Comparison of ENCODE assay signal across 8 mouse cellular contexts in genomic region chrY:897393-898227, GRCm38 (mm10). TPM values are rescaled to one million over a fixed set of nuclear protein-coding genes. Genes with fewer than 3 reads are reported as not detected.
DNase-seq lines count a peak whose midpoint lies in the region; ATAC-seq lines count a peak whose summit lies in the region.

Kdm5d (plus strand) TSS chrY:897788.

- DNase-seq in cerebellum, adult 9-11 months = peak; percentile 50
- no peak for DNase-seq in cerebellum, adult 11 months
- no peak for DNase-seq in liver, embryonic 11.5 days (ENCODE audit: low spot score)
- DNase-seq in testis, postnatal 14 days (ENCODE audit: low spot score) = peak; percentile 52

- no peaks in the 10 kb centered on the region for H3K4me1 ChIP-seq in brown adipose tissue, adult 24 weeks (ENCODE audit: control insufficient read depth, insufficient read depth, insufficient read length, low read length)
- no peaks in the 10 kb centered on the region for H3K4me1 ChIP-seq in forebrain, embryonic 13.5 days
- no peaks in the 10 kb centered on the region for H3K4me1 ChIP-seq in hindbrain, embryonic 15.5 days (replicated peaks)
- H3K4me1 ChIP-seq in liver, embryonic 11.5 days (replicated peaks; ENCODE audit: control insufficient read depth, insufficient read depth, low read length) = no peaks in the 10 kb centered on the region

- peak within 1 kb of the TSS; percentile 49 for H3K4me2 ChIP-seq in forebrain, embryonic 13.5 days
- peak within 1 kb of the TSS; percentile 42 for H3K4me2 ChIP-seq in hindbrain, embryonic 15.5 days
- peak within 1 kb of the TSS; percentile 43 for H3K4me2 ChIP-seq in liver, embryonic 11.5 days

- under 1% methylated on average over 32 of the region's 34 CpGs for WGBS in forebrain, embryonic 13.5 days
- 0% methylated on average over 34 of the region's 34 CpGs for WGBS in hindbrain, embryonic 15.5 days
- WGBS in liver, embryonic 11.5 days = 5% methylated on average over 34 of the region's 34 CpGs

- H3K27ac ChIP-seq in brown adipose tissue, adult 24 weeks (replicated peaks; ENCODE audit: low read depth, low read length) = peak within 1 kb of the TSS; percentile 93
- H3K27ac ChIP-seq in forebrain, embryonic 13.5 days = no peak within 1 kb of the TSS
- H3K27ac ChIP-seq in hindbrain, embryonic 15.5 days (replicated peaks) = 0 out of 2 replicates have a peak within 1 kb of the TSS, but pooled peaks have one; percentile 38
- no peak within 1 kb of the TSS for H3K27ac ChIP-seq in liver, embryonic 11.5 days (ENCODE audit: low read depth, low read length)

- no peak; the same call in 1 of the 2 replicates for ATAC-seq in forebrain, embryonic 13.5 days
- ATAC-seq in hindbrain, embryonic 15.5 days (ENCODE audit: low FRiP score, low read depth) = no peak
- no peak; the same call in 1 of the 2 replicates for ATAC-seq in liver, embryonic 11.5 days (replicated peaks; ENCODE audit: low FRiP score)
- ATAC-seq in monocyte, adult 5-6 weeks (replicated peaks; ENCODE audit: insufficient number of reproducible peaks, low FRiP score, low TSS enrichment, poor library complexity, severe bottlenecking) = 0 out of 2 replicates have a peak, but pooled peaks have one; percentile 59

- H3K9me3 ChIP-seq in forebrain, embryonic 13.5 days (replicated peaks) = no peaks in the 10 kb centered on the region
- no peaks in the 10 kb centered on the region for H3K9me3 ChIP-seq in hindbrain, embryonic 15.5 days
- H3K9me3 ChIP-seq in liver, embryonic 11.5 days (ENCODE audit: control insufficient read depth, low read length) = no peaks in the 10 kb centered on the region

- 0 out of 2 replicates have a peak within 1 kb of the TSS, but pooled peaks have one; percentile 21 for H3K9ac ChIP-seq in forebrain, embryonic 13.5 days
- H3K9ac ChIP-seq in hindbrain, embryonic 15.5 days = peak within 1 kb of the TSS; percentile 13; the same call in 1 of the 2 replicates
- 0 out of 2 replicates have a peak within 1 kb of the TSS, but pooled peaks have one; percentile 46 for H3K9ac ChIP-seq in liver, embryonic 11.5 days (ENCODE audit: low read depth, low read length)

- H3K27me3 ChIP-seq in forebrain, embryonic 13.5 days = no peaks in the 10 kb centered on the region
- no peaks in the 10 kb centered on the region for H3K27me3 ChIP-seq in hindbrain, embryonic 15.5 days
- H3K27me3 ChIP-seq in liver, embryonic 11.5 days (replicated peaks; ENCODE audit: control insufficient read depth, insufficient read depth, low read length) = no peaks in the 10 kb centered on the region

- H3K4me3 ChIP-seq in brown adipose tissue, adult 24 weeks (ENCODE audit: insufficient read depth, low read depth, low read length) = peak within 1 kb of the TSS; percentile 92
- H3K4me3 ChIP-seq in forebrain, embryonic 13.5 days = peak within 1 kb of the TSS; percentile 41
- H3K4me3 ChIP-seq in hindbrain, embryonic 15.5 days = peak within 1 kb of the TSS; percentile 42
- peak within 1 kb of the TSS; percentile 47 for H3K4me3 ChIP-seq in liver, embryonic 11.5 days (ENCODE audit: low read depth, low read length)

- H3K36me3 ChIP-seq in forebrain, embryonic 13.5 days (ENCODE audit: poor library complexity, severe bottlenecking) = no peaks in the 10 kb centered on the region
- no peaks in the 10 kb centered on the region for H3K36me3 ChIP-seq in hindbrain, embryonic 15.5 days
- H3K36me3 ChIP-seq in liver, embryonic 11.5 days (ENCODE audit: control insufficient read depth, insufficient read depth, low read length) = no peaks in the 10 kb centered on the region

RNA-seq across cellular contexts. Expression of gene Kdm5d, which starts in this region (rescaled TPM):
- 5.8 and 7.7 TPM in 2 replicates for polyA plus RNA-seq in brown adipose tissue, adult 24 weeks (2012; ENCODE audit: insufficient read depth, insufficient read length, missing spikeins)
- 11.5 and 14.9 TPM in 2 replicates for polyA plus RNA-seq in forebrain, embryonic 13.5 days (2015; fragmentation: Nextera tagmentation; extraction: Ambion mirVana)
- polyA plus RNA-seq in hindbrain, embryonic 15.5 days (2015; fragmentation: Nextera tagmentation; extraction: Ambion mirVana) = 8.4 and 8.5 TPM in 2 replicates
- polyA plus RNA-seq in liver, embryonic 11.5 days (2014; fragmentation: Nextera tagmentation; extraction: Ambion mirVana) = 7.5 and 7.7 TPM in 2 replicates
- total RNA-seq in monocyte, adult 5-6 weeks (2017) = 40.0 to 48.4 TPM (median 44.7 TPM) in 3 replicates

Comparison
In these comparisons a context has a peak if more than half of its experiments do, and no peak if none do; other contexts are left out.
1. DNase-seq: peak in cerebellum, adult 9-11 months (single experiment) and testis, postnatal 14 days (single experiment); none in cerebellum, adult 11 months (single experiment) and liver, embryonic 11.5 days (single experiment).
2. H3K27ac ChIP-seq: peak in brown adipose tissue, adult 24 weeks (single experiment) and hindbrain, embryonic 15.5 days (single experiment); none in forebrain, embryonic 13.5 days (single experiment) and liver, embryonic 11.5 days (single experiment).
3. H3K4me3 ChIP-seq: peak in every context shown above with its lines; median percentile 92 in brown adipose tissue, adult 24 weeks; 47 in liver, embryonic 11.5 days; 42 in hindbrain, embryonic 15.5 days; 41 in forebrain, embryonic 13.5 days.
4. Peak in every context shown above with its lines, with median percentiles within 50 percentile points of each other: H3K4me2 ChIP-seq and H3K9ac ChIP-seq.